Mouse (Mus musculus) midbrain, embryonic 14.5 days (tissue): Measurements from ENCODE around the gene Fbxo3. TPM values are rescaled to one million over a fixed set of nuclear protein-coding genes. Genes with fewer than 3 reads are reported as not detected.

Experiments used
- ATAC-seq: fragments of 200-750 bp; cut with Nextera tagmentation; 2 replicates; pipeline ENCODE4 v1.8.0; 2017; ENCODE audit warnings: moderate number of reproducible peaks, moderate library complexity; ENCODE audit not compliant: low FRiP score, low TSS enrichment
- DNase-seq: peaks from one replicate; pipeline ENCODE4 v3.0.0-alpha.2; 2015
- H3K27ac ChIP-seq: fragments of 300-500 bp; sonication (generic); replicated peaks from 2 replicates; pipeline ENCODE4 v1.5.1; 2014; ENCODE audit warnings: mild to moderate bottlenecking, low read depth, low read length, moderate library complexity
- H3K27me3 ChIP-seq: fragments of 300-500 bp; sonication (generic); 2 replicates; pipeline ENCODE4 v1.6.1; 2014; ENCODE audit warnings: low read length, control low read depth, mixed read lengths; ENCODE audit not compliant: control insufficient read depth, insufficient read depth
- H3K36me3 ChIP-seq: fragments of 300-500 bp; sonication (generic); 2 replicates; pipeline ENCODE4 v1.6.1; 2014; ENCODE audit warnings: low read length, control low read depth; ENCODE audit not compliant: control insufficient read depth, insufficient read depth
- H3K4me1 ChIP-seq: fragments of 300-500 bp; sonication (generic); 2 replicates; pipeline ENCODE4 v1.6.1; 2014; ENCODE audit warnings: mild to moderate bottlenecking, antibody characterized with exemption, low read length, control low read depth; ENCODE audit not compliant: control insufficient read depth, insufficient read depth
- H3K4me2 ChIP-seq: fragments of 300-500 bp; sonication (generic); 2 replicates; pipeline ENCODE4 v1.6.1; 2014; ENCODE audit warnings: mild to moderate bottlenecking, low read length, moderate library complexity
- H3K4me3 ChIP-seq: fragments of 300-500 bp; sonication (generic); replicated peaks from 2 replicates; pipeline ENCODE4 v1.5.1; 2014; ENCODE audit warnings: low read depth, low read length
- H3K9ac ChIP-seq: fragments of 300-500 bp; sonication (generic); replicated peaks from 2 replicates; pipeline ENCODE4 v1.6.1; 2014; ENCODE audit warnings: mild to moderate bottlenecking, low read length, moderate library complexity
- H3K9me3 ChIP-seq: fragments of 300-500 bp; sonication (generic); 2 replicates; pipeline ENCODE4 v1.6.1; 2016; ENCODE audit warnings: low read length, control low read depth, mixed read lengths; ENCODE audit not compliant: control insufficient read depth
- WGBS: fragments of 180-500 bp; shearing (Covaris S2); extraction: QIAGEN DNeasy Blood & Tissue Kit; methylation state at CpG from one replicate; pipeline ENCODE4 v1.1.7; 2014; 5-methylcytosine and 5-hydroxymethylcytosine counted together
- polyA plus RNA-seq: library from polyadenylated mRNA; unstranded; fragments of >200 nt; fragmentation: Nextera tagmentation; extraction: Ambion mirVana; gene quantifications from 2 replicates; pipeline ENCODE4 v1.2.1, GENCODE M21; 2014

Fbxo3 gene
- polyA plus RNA-seq, 1 experiment from 2014 or later = 75.6 TPM

GRCm38 (mm10) chr2:104029074-104029473 is 1.6 kb downstream of the Fbxo3 start:
- DNase-seq (no peak), ATAC-seq (no peak)
- H3K4me1 ChIP-seq = peaks cover 13% of the 10 kb centered on the region
- H3K4me2 ChIP-seq = peak overlapping the region; percentile 81
- peak overlapping the region; percentile 96; the same call in 1 of the 2 replicates for H3K9ac ChIP-seq
- WGBS = 81% methylated on average over 2 of the region's 2 CpGs
- no peak overlapping the region for H3K27ac ChIP-seq
- H3K9me3 ChIP-seq = no peaks in the 10 kb centered on the region
- H3K27me3 ChIP-seq = no peaks in the 10 kb centered on the region
- H3K4me3 ChIP-seq = peak overlapping the region; percentile 98
- peaks cover 13% of the 10 kb centered on the region for H3K36me3 ChIP-seq

- WGBS = 92% methylated on average over 3 of the region's 3 CpGs
- Histone ChIP-seq H3K9ac (no peak overlapping the region), H3K36me3 (peaks cover 21% of the 10 kb centered on the region), H3K27me3 (no peaks in the 10 kb centered on the region), H3K27ac (no peak overlapping the region), H3K4me1 (peaks cover 13% of the 10 kb centered on the region), H3K4me2 (no peak overlapping the region), H3K9me3 (no peaks in the 10 kb centered on the region), H3K4me3 (no peak overlapping the region)
- DNase-seq (no peak), ATAC-seq (no peak)
These were observed 2.9 kb downstream of the Fbxo3 start for GRCm38 (mm10) chr2:104030381-104030780.

GRCm38 (mm10) chr2:104032056-104032455 is 4.5 kb downstream of the Fbxo3 start:
- H3K9ac ChIP-seq = no peak overlapping the region
- DNase-seq (no peak), ATAC-seq (no peak)
- H3K4me2 ChIP-seq = no peak overlapping the region
- WGBS = 87% methylated on average over 3 of the region's 3 CpGs
- H3K9me3 ChIP-seq = no peaks in the 10 kb centered on the region
- no peak overlapping the region for H3K27ac ChIP-seq
- H3K4me3 ChIP-seq = no peak overlapping the region
- H3K36me3 ChIP-seq = peaks cover 36% of the 10 kb centered on the region
- H3K27me3 ChIP-seq = no peaks in the 10 kb centered on the region
- H3K4me1 ChIP-seq = peaks cover 13% of the 10 kb centered on the region

- H3K4me1 ChIP-seq = no peaks in the 10 kb centered on the region
- ATAC-seq (no peak), DNase-seq (peak; percentile 81)
- H3K9me3 ChIP-seq = no peaks in the 10 kb centered on the region
- no peak overlapping the region for H3K27ac ChIP-seq
- no peak overlapping the region for H3K4me2 ChIP-seq
- no peaks in the 10 kb centered on the region for H3K27me3 ChIP-seq
- peaks cover 55% of the 10 kb centered on the region for H3K36me3 ChIP-seq
- H3K9ac ChIP-seq = no peak overlapping the region
- WGBS = 33% methylated on average over 3 of the region's 3 CpGs
- no peak overlapping the region for H3K4me3 ChIP-seq
These were observed 7.4 kb downstream of the Fbxo3 start for GRCm38 (mm10) chr2:104034832-104035472.

GRCm38 (mm10) chr2:104035595-104035994 is 8.1 kb downstream of the Fbxo3 start:
- DNase-seq (no peak), ATAC-seq (no peak)
- Histone ChIP-seq H3K27me3 (no peaks in the 10 kb centered on the region), H3K4me1 (no peaks in the 10 kb centered on the region), H3K36me3 (peaks cover 62% of the 10 kb centered on the region), H3K27ac (no peak overlapping the region), H3K9me3 (no peaks in the 10 kb centered on the region), H3K4me2 (no peak overlapping the region), H3K9ac (no peak overlapping the region), H3K4me3 (no peak overlapping the region)
- WGBS = 90% methylated on average over 6 of the region's 6 CpGs

- no peaks in the 10 kb centered on the region for H3K4me1 ChIP-seq
- H3K27ac ChIP-seq = no peak overlapping the region
- H3K36me3 ChIP-seq = peaks cover 64% of the 10 kb centered on the region
- 80% methylated on average over 3 of the region's 3 CpGs for WGBS
- DNase-seq (no peak), ATAC-seq (no peak)
- H3K27me3 ChIP-seq = no peaks in the 10 kb centered on the region
- no peak overlapping the region for H3K4me3 ChIP-seq
- H3K9ac ChIP-seq = no peak overlapping the region
- no peaks in the 10 kb centered on the region for H3K9me3 ChIP-seq
- H3K4me2 ChIP-seq = no peak overlapping the region
These were observed 8.8 kb downstream of the Fbxo3 start for GRCm38 (mm10) chr2:104036316-104036715.

GRCm38 (mm10) chr2:104038236-104038635 is 10.7 kb downstream of the Fbxo3 start:
- no peak overlapping the region for H3K4me3 ChIP-seq
- H3K9ac ChIP-seq = no peak overlapping the region
- H3K27me3 ChIP-seq = no peaks in the 10 kb centered on the region
- no peak for ATAC-seq
- no peak overlapping the region for H3K4me2 ChIP-seq
- no peak overlapping the region for H3K27ac ChIP-seq
- 48% methylated on average over 2 of the region's 2 CpGs for WGBS
- H3K36me3 ChIP-seq = peaks cover 67% of the 10 kb centered on the region
- no peaks in the 10 kb centered on the region for H3K4me1 ChIP-seq
- no peaks in the 10 kb centered on the region for H3K9me3 ChIP-seq
- no peak for DNase-seq

- WGBS = 89% methylated on average over 5 of the region's 5 CpGs
- no peaks in the 10 kb centered on the region for H3K27me3 ChIP-seq
- no peak overlapping the region for H3K9ac ChIP-seq
These were observed 14.1 kb downstream of the Fbxo3 start for GRCm38 (mm10) chr2:104041632-104042031.

GRCm38 (mm10) chr2:104042766-104043165 is 15.2 kb downstream of the Fbxo3 start:
- DNase-seq = no peak
- H3K9ac ChIP-seq = no peak overlapping the region
- H3K4me1 ChIP-seq = no peaks in the 10 kb centered on the region
- no peak for ATAC-seq
- H3K4me2 ChIP-seq = no peak overlapping the region
- H3K4me3 ChIP-seq = no peak overlapping the region
- WGBS = 97% methylated on average over 15 of the region's 15 CpGs
- no peaks in the 10 kb centered on the region for H3K9me3 ChIP-seq
- peaks cover 50% of the 10 kb centered on the region for H3K36me3 ChIP-seq
- no peaks in the 10 kb centered on the region for H3K27me3 ChIP-seq
- no peak overlapping the region for H3K27ac ChIP-seq

More at GRCm38 (mm10) chr2:104041632-104042031, 14.1 kb downstream of the Fbxo3 start:
- H3K36me3 ChIP-seq = peaks cover 55% of the 10 kb centered on the region
- no peaks in the 10 kb centered on the region for H3K4me1 ChIP-seq
- ATAC-seq (no peak), DNase-seq (no peak)
- H3K9me3 ChIP-seq = no peaks in the 10 kb centered on the region
- no peak overlapping the region for H3K4me2 ChIP-seq
- no peak overlapping the region for H3K27ac ChIP-seq
- no peak overlapping the region for H3K4me3 ChIP-seq
